Mouse (Mus musculus) kidney, adult 2 months (tissue): ENCODE measurements around the gene Tnrc6a. TPM values are rescaled to one million over a fixed set of nuclear protein-coding genes. Genes with fewer than 3 reads are reported as not detected.

Experiments
- DNase-seq: peaks from one replicate; pipeline ENCODE4 v3.0.0; 2021
- H3K27ac ChIP-seq: fragments of 200-500 bp; 2 replicates; pipeline ENCODE4 v1.5.1; 2012; ENCODE audit warnings: low read depth, low read length, control low read depth, inconsistent platforms; ENCODE audit not compliant: insufficient read depth
- H3K27me3 ChIP-seq: fragments of 200-500 bp; replicated peaks from 2 replicates; pipeline ENCODE4 v1.6.1; 2012; ENCODE audit warnings: mild to moderate bottlenecking, moderate library complexity, low read length, inconsistent platforms; ENCODE audit not compliant: control insufficient read depth, insufficient read depth
- H3K36me3 ChIP-seq: fragments of 200-500 bp; 2 replicates; pipeline ENCODE4 v1.6.1; 2012; ENCODE audit warnings: mild to moderate bottlenecking, moderate library complexity, low read length, inconsistent platforms; ENCODE audit not compliant: control insufficient read depth, insufficient read depth
- H3K4me1 ChIP-seq: fragments of 200-500 bp; 2 replicates; pipeline ENCODE4 v1.6.1; 2011; ENCODE audit warnings: low read length; ENCODE audit not compliant: control insufficient read depth, insufficient read depth
- H3K4me3 ChIP-seq: fragments of 200-500 bp; 2 replicates; pipeline ENCODE4 v1.5.1; 2011; ENCODE audit warnings: mild to moderate bottlenecking, low read depth, low read length, control low read depth; ENCODE audit not compliant: insufficient read depth
- CTCF ChIP-seq: fragments of 200-500 bp; conservative IDR thresholded peaks from 2 replicates; pipeline ENCODE4 v1.5.1; 2011; ENCODE audit warnings: low read depth, mild to moderate bottlenecking, control low read depth, low read length, moderate library complexity, mixed read lengths; ENCODE audit not compliant: insufficient read depth, insufficient read length
- POLR2A ChIP-seq: fragments of 200-500 bp; IDR thresholded peaks from one replicate; pipeline ENCODE4 v1.6.1; 2011; ENCODE audit warnings: low read depth, low read length, control low read depth
- WGBS: fragments of 180-500 bp; shearing (Covaris S2); methylation state at CpG from one replicate; pipeline ENCODE4 v1.1.7; 2018; 5-methylcytosine and 5-hydroxymethylcytosine counted together
- polyA plus RNA-seq: library from polyadenylated mRNA; depleted of rRNA; stranded (reverse); fragments of >200 nt; gene quantifications from 2 replicates; pipeline ENCODE4 v1.2.3, GENCODE M21; 2012

Tnrc6a gene
- polyA plus RNA-seq, 1 experiment, result 28.9 TPM

DNA sequence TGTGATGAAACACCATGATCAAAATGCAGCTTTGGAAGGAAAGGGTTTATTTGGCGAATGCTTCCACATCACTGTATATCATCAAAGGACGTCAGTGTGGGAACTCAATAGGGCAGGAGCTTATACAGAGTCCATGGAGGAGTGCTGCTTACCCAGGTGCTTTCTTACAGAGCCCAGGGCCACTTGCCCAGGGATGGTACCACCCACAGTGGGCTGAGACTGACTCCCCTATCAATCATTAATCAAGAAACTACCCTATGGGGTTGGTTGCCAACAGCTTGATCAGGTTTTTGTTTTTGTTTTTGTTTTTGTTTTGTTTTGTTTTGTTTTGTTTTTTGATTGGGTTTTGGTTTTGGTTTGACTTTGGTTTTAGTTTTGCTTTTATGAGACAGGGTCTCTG lies 43.8 kb downstream of the Tnrc6a start:
- TF ChIP-seq POLR2A, result no peak
- TF ChIP-seq CTCF, result no peak
- DNase-seq, result peak; percentile 50
- H3K4me1 ChIP-seq, result 0 out of 2 replicates have a peak, but pooled peaks cover 5% of the 10 kb centered on the region
- no peak overlapping the region for H3K27ac ChIP-seq
- H3K4me3 ChIP-seq, result no peak overlapping the region
- 82% methylated on average over 2 of the region's 2 CpGs for WGBS
- H3K36me3 ChIP-seq, result peaks cover 39% of the 10 kb centered on the region
- no peaks in the 10 kb centered on the region for H3K27me3 ChIP-seq

DNA sequence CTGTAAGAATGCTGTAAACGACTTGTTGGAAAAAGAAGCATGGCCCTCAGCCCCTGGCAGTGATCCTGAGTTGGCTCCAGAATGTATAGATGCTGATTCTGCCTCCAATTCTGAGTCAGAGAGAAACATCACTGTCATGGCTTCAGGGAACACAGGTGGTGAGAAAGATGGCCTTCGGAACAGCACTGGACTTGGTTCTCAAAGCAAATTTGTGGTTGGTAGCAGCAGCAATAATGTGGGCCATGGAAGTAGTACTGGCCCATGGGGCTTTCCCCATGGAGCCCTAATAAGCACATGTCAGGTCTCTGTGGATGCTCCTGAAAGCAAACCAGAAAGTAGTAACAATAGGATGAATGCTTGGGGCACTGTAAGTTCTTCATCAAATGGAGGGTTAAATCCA lies 45.9 kb downstream of the Tnrc6a start:
- WGBS, result 93% methylated on average over 2 of the region's 2 CpGs
- DNase-seq, result no peak
- peaks cover 32% of the 10 kb centered on the region for H3K36me3 ChIP-seq

DNA sequence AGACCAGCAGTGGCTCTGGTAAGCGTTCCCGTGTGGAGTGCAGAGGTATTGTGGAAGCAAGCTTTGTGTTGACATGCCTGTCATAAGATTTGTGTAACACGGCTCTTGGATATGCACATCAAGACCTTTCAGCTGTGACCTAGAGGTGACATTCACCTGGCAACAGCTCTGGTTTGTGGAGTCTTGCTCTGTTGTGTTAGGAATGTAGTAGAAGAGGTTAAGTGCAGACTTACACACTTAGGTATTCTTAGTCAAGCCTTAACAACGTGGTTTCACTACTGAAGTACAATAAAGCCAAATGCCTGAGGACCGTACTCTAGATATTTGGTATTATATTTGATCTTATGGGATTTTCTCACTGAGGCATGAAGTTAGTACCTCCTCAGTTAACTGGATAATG lies 48.4 kb downstream of the Tnrc6a start:
- no peak overlapping the region for H3K4me3 ChIP-seq
- TF ChIP-seq POLR2A (no peak), CTCF (no peak)
- 0 out of 2 replicates have a peak, but pooled peaks cover under 1% of the 10 kb centered on the region for H3K4me1 ChIP-seq
- WGBS, result 64% methylated on average over 5 of the region's 5 CpGs
- H3K36me3 ChIP-seq, result peaks cover 24% of the 10 kb centered on the region
- DNase-seq, result no peak
- H3K27me3 ChIP-seq, result no peaks in the 10 kb centered on the region
- H3K27ac ChIP-seq, result no peak overlapping the region

More for the DNA sequence above, 45.9 kb downstream of the Tnrc6a start:
- TF ChIP-seq POLR2A (no peak), CTCF (no peak)
- Histone ChIP-seq H3K4me1 (0 out of 2 replicates have a peak, but pooled peaks cover 5% of the 10 kb centered on the region), H3K4me3 (no peak overlapping the region), H3K27me3 (no peaks in the 10 kb centered on the region), H3K27ac (no peak overlapping the region)

DNA sequence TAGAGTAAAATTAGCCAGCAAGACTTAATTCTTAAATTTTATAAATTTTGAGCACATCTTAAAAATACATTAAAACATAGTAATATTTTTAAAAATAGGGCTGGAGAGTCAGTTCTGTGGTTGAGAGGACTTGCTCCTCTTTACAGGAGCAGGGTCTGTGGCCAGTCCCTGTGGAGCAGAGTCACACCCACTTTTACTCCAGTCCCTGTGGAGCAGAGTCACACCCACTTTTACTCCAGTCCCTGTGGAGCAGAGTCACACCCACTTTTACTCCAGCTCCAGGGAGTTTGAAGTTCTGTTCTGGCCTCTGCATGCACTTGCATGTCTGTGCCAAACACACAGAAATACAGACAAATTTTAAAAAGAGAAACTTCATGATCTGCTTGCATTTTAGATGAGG lies 53.5 kb downstream of the Tnrc6a start:
- Histone ChIP-seq H3K4me3 (no peak overlapping the region), H3K27me3 (no peaks in the 10 kb centered on the region), H3K36me3 (peaks cover 18% of the 10 kb centered on the region), H3K4me1 (peaks cover 1% of the 10 kb centered on the region), H3K27ac (no peak overlapping the region)
- DNase-seq, result no peak
- TF ChIP-seq CTCF, result no peak
- TF ChIP-seq POLR2A, result no peak

DNA sequence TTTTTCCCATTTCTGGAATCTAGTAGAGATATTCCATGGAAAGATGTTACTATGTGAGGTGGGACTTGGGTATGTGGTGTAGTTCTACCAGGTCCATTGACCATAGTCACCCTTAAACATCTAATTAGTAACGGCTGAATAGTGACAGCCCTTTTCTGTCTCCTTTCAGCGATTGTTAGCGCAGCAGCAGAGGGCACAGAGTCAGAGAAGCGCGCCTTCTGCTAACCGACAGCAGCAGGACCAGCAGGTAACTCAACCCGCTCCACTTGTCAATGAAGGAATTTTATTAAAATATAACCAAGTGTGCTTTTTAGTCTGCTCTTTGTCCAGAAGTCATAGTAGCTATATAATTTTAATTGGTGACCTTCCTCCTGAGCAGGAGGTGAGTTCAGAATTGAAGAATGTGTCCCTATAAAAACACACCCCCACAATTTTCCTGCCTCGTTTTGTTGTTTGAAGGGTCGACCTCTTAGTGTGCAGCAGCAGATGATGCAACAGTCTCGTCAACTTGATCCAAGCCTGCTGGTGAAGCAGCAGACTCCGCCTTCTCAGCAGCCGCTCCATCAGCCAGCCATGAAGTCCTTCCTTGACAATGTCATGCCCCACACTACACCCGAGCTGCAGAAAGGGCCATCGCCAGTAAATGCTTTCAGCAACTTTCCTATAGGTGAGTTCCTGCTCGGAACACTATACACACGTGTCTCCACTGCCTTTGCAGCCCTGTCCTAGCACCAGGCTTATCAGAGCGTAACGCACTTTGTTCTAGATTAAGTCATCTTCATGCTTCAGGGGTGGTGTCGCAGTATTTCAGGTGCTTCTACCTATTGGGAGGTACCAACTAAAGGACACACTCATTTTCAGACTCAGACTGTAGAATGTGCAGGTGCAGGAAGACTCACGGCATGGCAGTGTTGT lies 58.4 kb downstream of the Tnrc6a start:
- DNase-seq, result peak; percentile 70
- Histone ChIP-seq H3K4me3 (no peak overlapping the region), H3K4me1 (peaks cover 7% of the 10 kb centered on the region), H3K36me3 (peaks cover 19% of the 10 kb centered on the region), H3K27ac (peak overlapping the region; percentile 82), H3K27me3 (no peaks in the 10 kb centered on the region)
- WGBS, result 44% methylated on average over 20 of the region's 20 CpGs
- TF ChIP-seq CTCF (no peak), POLR2A (no peak)

DNA sequence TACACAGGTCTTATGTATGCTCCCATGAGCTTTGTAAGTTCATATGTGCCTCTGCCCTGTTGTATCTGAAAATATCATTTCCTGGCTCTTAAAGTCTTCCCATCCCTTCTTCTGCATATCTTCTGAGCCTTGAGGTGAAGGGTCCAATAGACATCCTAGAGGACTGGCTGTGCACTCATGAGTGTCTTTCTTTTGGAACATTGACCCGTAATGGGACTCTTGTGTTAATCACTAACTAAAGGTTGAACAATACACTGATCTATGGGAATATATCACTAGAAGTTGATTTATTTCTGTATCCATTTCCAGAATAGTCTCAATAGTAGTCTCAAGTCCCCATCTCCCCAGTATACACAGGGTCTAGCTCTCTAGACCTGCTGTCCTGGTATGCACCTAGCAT lies 61.2 kb downstream of the Tnrc6a start:
- Histone ChIP-seq H3K27ac (no peak overlapping the region), H3K27me3 (no peaks in the 10 kb centered on the region), H3K4me3 (no peak overlapping the region), H3K4me1 (peaks cover 7% of the 10 kb centered on the region), H3K36me3 (peaks cover 20% of the 10 kb centered on the region)
- DNase-seq, result peak; percentile 87
- no peak for TF ChIP-seq POLR2A
- no peak for TF ChIP-seq CTCF
- 47% methylated on average over 1 of the region's 1 CpGs for WGBS

DNA sequence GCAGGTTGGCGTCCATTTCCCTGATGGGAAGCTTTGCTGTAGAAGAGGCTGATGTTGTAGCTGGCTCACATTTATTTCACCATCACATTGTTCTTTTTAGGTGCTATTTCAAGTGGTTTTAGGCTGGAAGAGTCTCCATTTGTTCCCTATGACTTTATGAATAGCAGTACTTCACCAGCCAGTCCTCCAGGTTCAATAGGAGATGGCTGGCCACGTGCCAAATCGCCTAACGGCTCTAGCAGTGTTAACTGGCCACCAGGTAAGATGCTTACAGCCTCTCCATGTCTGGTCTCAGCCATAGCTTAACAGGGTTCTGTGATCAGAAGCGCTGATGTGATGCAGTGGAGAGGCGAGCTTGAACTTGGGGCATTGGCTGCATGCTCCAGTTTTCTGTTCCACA lies 62.8 kb downstream of the Tnrc6a start:
- Histone ChIP-seq H3K27ac (no peak overlapping the region), H3K36me3 (peaks cover 11% of the 10 kb centered on the region), H3K4me3 (no peak overlapping the region), H3K27me3 (no peaks in the 10 kb centered on the region), H3K4me1 (peaks cover 7% of the 10 kb centered on the region)
- 74% methylated on average over 6 of the region's 6 CpGs for WGBS
- DNase-seq, result no peak
- TF ChIP-seq POLR2A (no peak), CTCF (no peak)
